Mouse (Mus musculus) cerebellum, adult 11-12 months (tissue): Measurements from ENCODE around the gene Btg1-ps2.
"Not testable (repeated sequence)": the region's sequence is repeated elsewhere in the genome, so short reads cannot be mapped to it uniquely, and the experiment has no call there.

Experiments used
- DNase-seq: peaks from one replicate; pipeline ENCODE4 v3.0.0; 2022

The Btg1-ps2 gene

GRCm38 (mm10) chrX:38043014-38043413 lies at the start of gene Btg1-ps2:
TSS of gene Btg1-ps2 (minus strand) at chrX:38043114.
- not testable (repeated sequence) for DNase-seq

DNA sequence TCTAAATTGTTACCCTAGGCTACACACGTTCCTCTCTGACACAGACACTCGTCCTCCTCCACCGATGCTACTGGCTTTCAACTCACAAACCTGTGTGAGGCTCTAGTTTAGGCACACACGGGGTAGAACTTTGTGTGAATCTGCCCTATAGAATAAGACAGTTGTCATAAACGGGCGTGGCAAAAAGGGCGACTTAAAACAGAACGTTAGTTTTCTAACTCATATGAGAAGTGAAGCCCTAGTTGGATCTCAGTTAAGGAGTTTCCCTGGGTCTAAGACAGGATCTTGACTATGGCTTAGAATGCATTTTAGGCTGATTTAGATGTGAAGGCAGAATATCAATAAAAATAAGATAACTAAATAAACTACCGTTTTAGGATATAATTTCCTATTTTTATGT lies 42.1 kb upstream of the Btg1-ps2 start, which contains the start of gene Rhox11:
TSS of gene Rhox11 (minus strand) at position 101 of the 400 bp plus-strand sequence.
- DNase-seq: no peak

DNA sequence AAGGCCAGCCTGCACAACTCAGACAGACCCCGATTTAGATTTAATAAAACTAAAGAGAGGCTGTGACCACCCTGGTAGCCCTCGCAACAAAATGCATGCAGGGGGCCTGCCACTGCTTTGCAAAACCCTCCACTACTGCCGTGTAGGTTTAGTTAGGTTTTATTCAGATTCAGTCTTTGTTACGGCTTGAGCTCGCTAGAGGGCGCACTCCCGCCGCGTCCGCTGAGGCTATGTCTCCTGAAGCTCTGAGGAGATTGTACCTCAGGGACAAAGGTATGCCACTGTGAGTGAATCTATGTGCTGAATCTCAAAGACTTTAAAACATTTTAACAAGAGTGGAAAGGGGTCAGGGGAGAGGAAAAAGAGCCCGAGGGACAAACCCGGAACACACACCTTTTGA lies 41.3 kb upstream of the Btg1-ps2 start:
- no peak for DNase-seq

DNA sequence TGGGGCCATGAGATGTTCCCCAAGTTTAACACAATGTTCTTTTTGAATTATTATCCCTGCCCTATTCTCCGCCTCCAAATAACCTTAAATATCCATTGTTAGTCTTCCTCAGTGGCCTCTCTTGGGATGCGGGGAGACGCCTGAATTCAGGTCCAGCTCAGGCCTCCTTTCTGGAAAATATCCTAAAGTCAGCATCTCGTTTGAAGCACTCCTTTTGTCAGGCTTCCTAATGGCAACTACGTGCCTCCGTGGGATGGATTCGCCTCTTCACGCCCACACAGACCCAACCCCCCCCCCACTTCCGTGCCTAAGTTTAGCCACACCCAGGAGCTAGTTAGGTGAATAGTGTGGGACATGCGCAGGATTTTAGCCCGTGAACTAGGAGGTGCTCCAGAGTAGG lies 23.3 kb upstream of the Btg1-ps2 start, which contains the start of gene Rhox10:
TSS of gene Rhox10 (plus strand) at position 301 of the 400 bp plus-strand sequence.
- no peak for DNase-seq

DNA sequence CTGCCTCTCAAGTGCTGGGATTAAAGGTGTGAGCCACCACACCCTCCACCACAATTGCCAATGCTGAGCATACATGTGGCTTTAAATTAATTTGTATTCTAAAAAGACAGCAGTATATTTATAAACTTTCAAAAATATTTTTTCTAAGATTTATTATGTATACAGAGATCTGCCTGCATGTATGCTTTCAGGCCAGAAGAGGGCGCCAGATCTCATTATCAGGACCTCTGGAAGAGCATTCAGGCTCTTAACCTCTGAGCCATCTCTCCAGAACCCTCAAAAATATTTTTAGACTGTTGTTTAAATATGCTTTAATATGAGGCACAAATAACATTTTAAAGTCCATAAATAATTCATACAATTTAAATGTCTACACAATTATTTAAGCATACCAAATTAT lies 18.6 kb upstream of the Btg1-ps2 start:
- DNase-seq: no peak

DNA sequence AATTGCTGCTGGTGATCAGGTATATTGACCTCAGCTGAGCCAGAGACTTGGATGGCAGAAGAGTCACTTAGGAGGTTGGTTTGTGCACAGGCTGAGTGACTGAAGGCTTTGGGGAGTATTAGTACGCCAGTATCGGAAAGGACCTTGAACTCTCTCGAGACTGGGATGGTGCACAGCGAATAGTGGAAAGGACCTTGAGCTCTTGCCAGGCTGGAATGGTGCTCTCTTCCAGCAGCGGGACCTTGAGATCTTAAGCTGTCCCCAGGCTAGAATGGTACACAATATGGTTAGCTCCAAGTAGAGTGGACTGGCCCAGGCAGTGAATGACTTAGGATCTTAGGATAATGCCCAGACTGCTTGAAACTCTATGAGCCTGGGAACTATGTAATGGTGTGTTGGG lies 3.2 kb downstream of the Btg1-ps2 start:
- DNase-seq: no peak

DNA sequence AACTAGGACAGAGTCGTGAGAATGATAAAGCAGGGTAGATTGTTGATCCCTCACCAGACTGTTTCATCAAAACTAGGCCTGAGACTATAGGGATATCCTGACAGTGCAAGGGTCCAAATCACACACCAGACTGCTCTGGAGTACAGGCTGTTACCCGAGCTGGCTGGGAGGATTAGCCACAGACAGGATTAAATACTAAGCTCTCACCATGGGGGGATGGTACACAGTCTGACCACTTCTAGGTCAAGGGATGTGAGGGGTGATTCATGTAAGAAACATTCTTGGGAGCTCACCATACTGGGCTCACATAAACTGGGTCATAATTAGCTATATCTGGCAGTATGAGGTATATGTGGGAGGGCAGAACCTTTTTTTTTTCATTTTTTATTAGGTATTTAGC lies 9.1 kb downstream of the Btg1-ps2 start:
- no peak for DNase-seq

DNA sequence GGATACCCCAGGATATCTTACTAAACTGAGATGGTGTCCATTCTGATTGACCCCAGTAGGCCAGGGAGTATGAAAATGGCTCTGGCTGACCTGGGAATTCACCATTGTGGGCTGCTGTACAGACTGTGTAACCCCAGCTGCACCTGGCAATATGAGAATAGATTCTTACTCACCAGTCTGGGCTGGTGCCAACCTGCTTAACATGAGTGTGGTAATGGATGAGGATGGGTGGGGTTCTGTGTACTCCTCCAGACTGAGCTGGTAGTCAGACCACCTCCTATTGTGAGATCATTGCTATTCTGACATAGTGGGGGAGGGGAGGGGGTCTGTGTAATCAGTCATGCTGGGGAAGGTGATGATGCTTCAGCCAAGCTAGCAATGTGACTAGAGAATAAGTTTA lies 24.3 kb downstream of the Btg1-ps2 start, which contains the start of gene Btg1-ps1:
TSS of gene Btg1-ps1 (minus strand) at position 219 of the 400 bp plus-strand sequence.
- DNase-seq: not testable (repeated sequence)

- no peak for DNase-seq
Observed at GRCm38 (mm10) chrX:38008756-38009155, 34.2 kb downstream of the Btg1-ps2 start.
